Mouse (Mus musculus) spleen, adult 12 weeks (tissue): ENCODE data around the gene Gm17655.
"Not testable (repeated sequence)": the region's sequence is repeated elsewhere in the genome, so short reads cannot be mapped to it uniquely, and the experiment has no call there.

Experiments used
- DNase-seq: peaks from one replicate; pipeline ENCODE4 v3.0.0; 2022; ENCODE audit warnings: low spot score

The Gm17655 gene

DNA sequence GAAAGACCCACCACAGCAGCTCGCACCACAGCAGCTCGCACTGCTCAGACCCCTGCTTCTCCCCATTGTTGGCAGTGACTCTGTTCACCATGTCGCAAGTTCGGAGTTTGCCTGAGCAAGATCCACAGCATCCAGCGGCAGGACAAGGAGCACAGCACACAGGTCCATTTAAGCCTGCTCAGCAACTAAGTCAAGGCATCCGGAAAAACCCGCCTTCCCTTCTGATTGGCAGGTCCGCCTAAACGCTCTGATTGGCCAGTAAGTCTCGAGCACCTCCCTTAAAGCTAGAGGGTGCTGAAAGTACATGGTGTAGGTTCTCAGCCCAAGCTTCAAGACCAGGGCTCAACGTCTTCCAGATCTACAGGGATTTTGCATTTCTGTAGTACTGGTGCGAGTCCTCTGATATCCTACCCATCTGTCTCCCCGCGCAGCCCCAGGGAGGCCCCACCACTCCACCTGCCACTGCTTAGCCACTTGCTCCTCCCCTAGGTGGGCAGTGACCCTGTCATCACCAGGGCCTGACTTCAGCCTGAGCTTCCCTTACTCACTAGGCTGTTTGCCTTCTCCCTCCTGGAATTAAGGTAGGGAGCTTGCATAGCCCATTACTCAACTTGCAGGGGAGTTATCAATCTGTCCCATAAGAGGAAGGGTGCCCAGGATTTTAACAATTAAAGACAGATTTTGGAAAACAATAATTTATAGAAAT lies 14.0 kb upstream of the Gm17655 start:
- no peak for DNase-seq

DNA sequence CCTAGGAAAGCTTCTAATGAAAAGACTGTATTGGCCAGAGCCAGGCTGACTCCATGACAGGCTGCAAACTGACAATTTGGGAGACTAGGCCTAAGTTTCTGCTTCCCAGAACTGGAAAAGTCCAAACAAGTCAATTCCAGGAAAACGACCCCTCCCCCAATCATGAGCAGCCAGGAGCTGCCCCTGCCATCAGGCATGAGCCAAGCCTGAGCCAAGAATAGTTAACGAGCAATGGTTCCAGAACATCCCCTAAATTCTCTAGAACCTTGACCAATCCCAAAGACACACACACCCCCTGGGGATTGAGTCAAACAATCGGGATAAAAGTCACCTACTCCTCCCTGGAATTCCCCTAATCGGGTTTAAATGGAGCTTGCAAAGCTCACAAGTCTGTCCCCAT lies 10.6 kb upstream of the Gm17655 start:
- DNase-seq = no peak

DNA sequence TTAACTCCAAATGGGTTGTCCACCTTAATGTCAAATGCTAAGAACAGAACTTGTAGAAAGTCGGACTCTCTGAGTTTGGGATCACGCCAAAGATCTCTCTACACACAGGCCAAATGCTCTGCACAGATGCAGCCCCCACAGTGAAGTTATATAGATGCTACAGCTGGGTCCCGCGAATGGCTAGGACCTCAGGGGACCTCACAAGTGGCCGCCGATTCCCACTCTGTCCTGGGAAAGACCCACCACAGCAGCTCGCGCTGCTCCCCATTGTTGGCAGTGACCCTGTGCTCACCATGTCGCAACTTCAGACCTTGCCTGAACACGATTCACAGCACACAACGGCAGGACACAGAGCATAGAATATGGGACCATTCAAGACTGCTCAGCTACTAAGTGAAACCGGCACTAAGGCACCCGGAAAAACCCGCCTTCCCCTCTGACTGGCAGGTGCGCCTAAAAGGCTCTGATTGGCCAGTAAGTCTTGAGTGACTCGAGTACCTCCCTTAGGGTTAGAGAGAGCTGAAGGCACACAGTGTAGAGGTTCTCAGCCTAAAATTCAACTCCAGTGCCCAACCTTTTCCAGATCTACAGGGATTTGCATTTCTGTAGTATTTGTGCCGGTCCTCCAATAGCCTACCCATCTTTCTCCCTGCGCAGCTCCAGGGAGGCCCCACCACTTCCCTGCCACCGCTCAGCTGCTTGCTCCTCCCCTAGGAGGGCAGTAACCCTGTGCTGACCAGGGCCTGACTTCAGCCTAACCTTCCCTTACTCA lies 14.5 kb downstream of the Gm17655 start:
- peak; percentile 65 for DNase-seq

DNA sequence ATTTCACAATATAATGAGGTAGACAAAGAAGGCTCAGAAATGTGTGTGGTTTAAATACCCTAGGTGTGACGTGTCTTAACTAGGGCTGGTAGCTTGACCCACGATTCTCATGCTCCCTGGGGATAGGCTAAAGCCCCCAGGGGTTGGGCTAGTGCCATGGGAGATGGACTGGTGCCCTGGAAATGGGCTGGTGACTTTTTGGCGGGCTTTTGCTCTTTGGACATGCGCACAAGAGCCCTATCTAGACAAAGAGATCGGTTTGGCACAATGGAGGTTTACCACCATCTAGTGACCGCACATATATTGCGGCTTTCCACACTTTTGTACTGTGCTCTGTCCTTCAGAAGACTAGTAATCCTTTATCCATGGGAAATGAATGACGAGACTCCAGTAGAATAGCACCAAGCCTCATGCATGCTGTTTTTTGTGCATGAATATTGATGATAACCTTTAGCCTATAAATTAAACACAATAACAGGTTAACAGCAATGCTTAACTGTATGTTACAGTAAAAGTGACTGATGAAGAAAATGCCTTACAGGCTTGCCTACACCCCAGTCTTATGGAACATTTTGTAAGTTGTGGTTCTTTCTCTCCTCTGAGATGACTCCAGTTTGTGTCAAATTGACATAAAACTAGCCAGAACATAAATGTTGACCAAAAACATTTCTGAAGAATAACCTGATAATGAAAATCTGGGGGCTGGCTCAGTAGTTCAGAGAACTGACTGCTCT lies 48.5 kb downstream of the Gm17655 start:
- DNase-seq = peak; percentile 22

DNA sequence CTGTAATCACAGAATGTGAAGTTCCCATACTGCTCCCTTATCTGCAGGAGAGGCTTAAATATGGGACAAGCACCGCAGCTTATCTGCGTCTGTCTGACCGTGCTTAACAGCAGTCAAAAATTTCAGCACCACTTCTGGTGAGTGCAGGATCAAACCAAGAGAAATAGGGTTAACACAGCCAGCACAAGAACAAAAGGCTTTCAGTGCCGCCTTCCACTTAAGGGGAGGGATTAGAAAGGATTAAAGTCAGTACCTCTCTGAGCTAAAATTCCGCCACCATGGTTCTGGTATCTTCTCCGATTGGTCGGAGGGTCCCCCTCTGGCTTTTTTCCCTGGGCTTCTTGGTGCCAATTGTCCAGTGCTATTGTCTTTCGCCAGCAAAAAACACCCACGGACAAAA lies 49.0 kb downstream of the Gm17655 start:
- DNase-seq = no peak

DNA sequence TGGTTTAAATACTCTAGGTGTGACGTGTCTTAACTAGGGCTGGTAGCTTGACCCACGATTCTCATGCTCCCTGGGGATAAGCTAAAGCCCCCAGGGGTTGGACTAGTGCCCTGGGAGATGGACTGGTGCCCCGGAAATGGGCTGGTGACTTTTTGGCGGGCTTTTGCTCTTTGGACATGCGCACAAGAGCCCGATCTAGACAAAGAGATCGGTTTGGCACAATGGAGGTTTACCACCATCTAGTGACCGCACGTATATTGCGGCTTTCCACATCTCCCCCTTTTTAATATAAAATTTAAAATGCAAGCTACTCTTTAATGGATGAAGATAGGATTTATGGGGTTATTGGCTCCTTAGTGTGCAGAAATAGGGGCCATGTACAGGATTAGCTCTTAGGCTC lies 56.5 kb downstream of the Gm17655 start:
- not testable (repeated sequence) for DNase-seq
